Mouse (Mus musculus) left cerebral cortex, postnatal 14 days (tissue): ENCODE measurements around the gene Creg2. TPM values are rescaled to one million over a fixed set of nuclear protein-coding genes. Genes with fewer than 3 reads are reported as not detected.

Source experiments
- DNase-seq, 2 experiments: peaks; one replicate each; pipeline ENCODE4 v3.0.0; 2021 to 2022; ENCODE audit warnings: low spot score in 2 of 2, mixed read lengths in 1 of 2
- intact Hi-C: fragments of 180-260 bp; cut with DNase I; formaldehyde crosslinking; loops from one replicate; pipeline ENCODE4 v1.15.1; 2025
- total RNA-seq, 2 experiments: library from RNA; stranded (reverse); gene quantifications; 2 replicates each; pipeline ENCODE4 v1.2.3; 2021

Creg2 gene
- total RNA-seq, 2 experiments from 2014 or later: 74.2 to 74.7 TPM

DNA sequence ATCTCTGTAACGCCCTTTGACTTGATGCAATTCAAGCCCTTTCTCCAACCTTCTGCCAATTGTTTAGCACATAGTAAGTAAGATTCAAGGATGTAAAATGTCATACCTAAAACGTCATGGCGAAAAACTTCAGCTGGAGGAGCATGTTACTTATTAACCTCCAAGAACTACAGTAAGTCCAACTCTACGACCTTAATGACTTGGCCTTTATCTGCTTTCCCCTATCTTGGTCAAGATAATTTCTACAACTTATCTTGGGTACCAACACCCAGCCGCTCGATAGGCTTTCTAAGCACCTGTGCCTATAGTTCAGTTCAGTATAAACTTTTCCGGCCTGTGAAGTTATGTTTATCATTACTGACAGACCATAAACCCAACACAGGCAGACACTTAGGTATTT lies 77.4 kb downstream of the Creg2 start:
- intact Hi-C loops: no loop called here
- no peak for DNase-seq

DNA sequence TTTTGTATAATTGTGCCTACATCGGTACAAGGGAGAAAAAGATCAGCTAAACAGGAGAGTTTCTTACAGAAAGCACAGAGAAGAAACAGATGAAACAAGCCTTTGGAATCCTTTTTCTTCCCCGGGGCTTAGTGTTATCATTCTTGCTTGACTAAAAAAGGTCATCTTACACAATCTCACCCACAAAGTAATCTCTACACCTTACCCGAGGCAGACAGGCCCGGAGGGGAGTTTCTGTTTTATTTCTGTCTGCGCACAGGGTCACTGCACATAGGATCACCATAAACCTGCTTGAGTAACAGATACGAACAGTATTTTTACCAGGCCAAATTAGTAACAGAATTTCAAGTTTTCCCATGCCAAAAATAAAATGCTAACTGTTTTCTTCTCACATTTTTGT lies 79.6 kb downstream of the Creg2 start:
- no peak for DNase-seq
- intact Hi-C loops: no loop called here

Other genes with a start within 250 kb of the Creg2 start
- 10 to 100 TPM; 13.9 to 16.8 TPM for gene Tbc1d8, start 172.7 kb downstream of the Creg2 start, total RNA-seq
- gene Cnot11, start 116.5 kb downstream of the Creg2 start, total RNA-seq: 10 to 100 TPM; 23.1 to 25.9 TPM
- 10 to 100 TPM; 24.3 to 29.3 TPM for gene Rnf149, start 74.1 kb downstream of the Creg2 start, total RNA-seq
- gene Rfx8, start 69.5 kb upstream of the Creg2 start, total RNA-seq: under 1 TPM; 0.21 to 0.35 TPM
- not detected for gene Gm3646, start 153.9 kb upstream of the Creg2 start, total RNA-seq
- 100 to 1,000 TPM; 145 to 157 TPM for gene Map4k4, start 249.4 kb upstream of the Creg2 start, total RNA-seq